Mouse (Mus musculus): ENCODE data around the gene Tgfb2. TPM values are rescaled to one million over a fixed set of nuclear protein-coding genes. Genes with fewer than 3 reads are reported as not detected.

The Tgfb2 gene
- polyA plus RNA-seq, 1 experiment from 2014 or later = 24.7 TPM

DNA sequence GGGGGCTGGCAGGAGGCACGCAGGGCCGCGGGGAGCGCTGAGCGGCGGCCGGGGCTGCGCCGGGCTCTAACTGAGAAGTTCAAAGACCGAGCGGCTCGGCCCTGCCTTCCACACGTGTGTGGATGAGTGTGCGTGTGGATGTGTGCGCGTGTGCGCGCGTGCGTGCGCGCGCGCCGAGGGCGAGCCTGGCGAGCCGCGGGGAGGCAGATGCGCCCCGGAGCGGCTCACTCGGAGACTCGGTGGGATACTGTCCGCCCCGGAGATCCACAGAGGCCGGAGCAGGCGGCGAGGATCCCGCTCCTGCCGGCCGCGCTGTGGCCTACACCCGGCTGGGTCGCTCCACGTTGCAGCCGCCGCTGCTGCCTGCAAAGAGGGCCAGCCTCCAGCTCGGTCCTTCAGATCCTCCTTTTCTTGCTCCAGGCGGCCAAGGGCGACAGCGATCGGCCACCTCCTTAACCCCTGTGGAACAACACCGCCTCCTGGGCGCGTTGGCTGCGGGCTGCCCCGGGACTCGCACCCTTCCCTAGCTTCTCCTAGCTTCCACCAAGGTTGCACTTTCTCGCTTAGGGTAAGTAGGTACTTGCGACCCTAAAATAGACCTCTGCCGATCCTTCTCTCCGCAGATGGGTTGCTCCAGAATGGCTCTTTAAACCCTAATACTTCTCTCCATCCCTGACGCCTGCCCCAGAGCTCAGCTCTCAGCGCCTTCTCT is 430 bp downstream of the Tgfb2 start:
- Histone ChIP-seq H3K9ac (ENCODE audit: low read depth, low read length) (peak overlapping the region; percentile 77), H3K27me3 (ENCODE audit: control insufficient read depth, insufficient read depth, low read length) (no peaks in the 10 kb centered on the region), H3K4me3 (ENCODE audit: low read depth, low read length) (peak overlapping the region; percentile 61), H3K36me3 (ENCODE audit: control insufficient read depth, insufficient read depth, low read length) (no peaks in the 10 kb centered on the region), H3K4me2 (replicated peaks; ENCODE audit: low read depth, low read length) (peak overlapping the region; percentile 94), H3K9me3 (ENCODE audit: control insufficient read depth, low read length) (no peaks in the 10 kb centered on the region), H3K27ac (ENCODE audit: low read depth, low read length) (peak overlapping the region; percentile 51; the same call in 1 of the 2 replicates), H3K4me1 (replicated peaks; ENCODE audit: control insufficient read depth, insufficient read depth, low read length) (no peaks in the 10 kb centered on the region)
- WGBS = under 1% methylated on average over 42 of the region's 65 CpGs
- peak; percentile 81 for DNase-seq (ENCODE audit: low spot score)
- ATAC-seq (ENCODE audit: low FRiP score) = peak; percentile 83

DNA sequence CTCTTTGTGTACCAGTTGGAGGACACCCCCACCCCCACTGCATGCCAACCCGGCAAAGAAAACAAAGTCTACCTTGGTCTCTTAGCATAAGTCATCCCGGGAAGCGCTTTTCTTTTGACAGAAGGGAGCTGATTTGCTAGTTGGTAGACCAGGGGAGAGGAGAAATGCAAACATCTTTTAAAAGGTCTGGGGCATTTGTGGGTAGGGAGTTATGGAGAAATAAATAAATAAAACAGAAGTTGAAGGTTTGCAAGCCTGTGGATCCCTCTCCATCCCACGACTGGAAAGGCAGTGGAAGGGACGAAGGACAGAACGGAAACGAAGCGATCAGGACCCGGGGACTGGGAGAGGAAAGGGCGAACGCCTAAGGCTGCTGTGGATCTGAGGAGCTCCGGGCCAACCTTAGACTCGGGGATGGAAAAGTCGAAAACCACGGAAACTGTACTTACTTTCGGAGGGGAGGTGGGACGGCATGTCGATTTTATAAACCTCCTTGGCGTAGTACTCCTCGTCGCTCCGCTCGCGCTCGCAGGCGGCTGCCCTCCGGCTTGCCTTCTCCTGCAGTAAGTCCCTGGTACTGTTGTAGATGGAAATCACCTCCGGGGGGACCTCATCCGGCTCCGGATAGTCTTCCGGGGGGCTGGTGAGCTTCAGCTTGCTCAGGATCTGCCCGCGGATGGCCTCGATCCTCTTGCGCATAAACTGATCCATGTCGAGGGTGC is 1.6 kb downstream of the Tgfb2 start:
- no peaks in the 10 kb centered on the region for H3K36me3 ChIP-seq (ENCODE audit: control insufficient read depth, insufficient read depth, low read length)
- H3K4me3 ChIP-seq (ENCODE audit: low read depth, low read length) = peak overlapping the region; percentile 61
- H3K9me3 ChIP-seq (ENCODE audit: control insufficient read depth, low read length) = no peaks in the 10 kb centered on the region
- H3K4me1 ChIP-seq (replicated peaks; ENCODE audit: control insufficient read depth, insufficient read depth, low read length) = no peaks in the 10 kb centered on the region
- under 1% methylated on average over 36 of the region's 36 CpGs for WGBS
- peak overlapping the region; percentile 94 for H3K4me2 ChIP-seq (replicated peaks; ENCODE audit: low read depth, low read length)
- H3K27ac ChIP-seq (ENCODE audit: low read depth, low read length) = no peak overlapping the region
- H3K27me3 ChIP-seq (ENCODE audit: control insufficient read depth, insufficient read depth, low read length) = no peaks in the 10 kb centered on the region
- peak overlapping the region; percentile 77 for H3K9ac ChIP-seq (ENCODE audit: low read depth, low read length)
- DNase-seq (ENCODE audit: low spot score) (peak; percentile 67), ATAC-seq (ENCODE audit: low FRiP score) (peak; percentile 18; the same call in 1 of the 2 replicates)

DNA sequence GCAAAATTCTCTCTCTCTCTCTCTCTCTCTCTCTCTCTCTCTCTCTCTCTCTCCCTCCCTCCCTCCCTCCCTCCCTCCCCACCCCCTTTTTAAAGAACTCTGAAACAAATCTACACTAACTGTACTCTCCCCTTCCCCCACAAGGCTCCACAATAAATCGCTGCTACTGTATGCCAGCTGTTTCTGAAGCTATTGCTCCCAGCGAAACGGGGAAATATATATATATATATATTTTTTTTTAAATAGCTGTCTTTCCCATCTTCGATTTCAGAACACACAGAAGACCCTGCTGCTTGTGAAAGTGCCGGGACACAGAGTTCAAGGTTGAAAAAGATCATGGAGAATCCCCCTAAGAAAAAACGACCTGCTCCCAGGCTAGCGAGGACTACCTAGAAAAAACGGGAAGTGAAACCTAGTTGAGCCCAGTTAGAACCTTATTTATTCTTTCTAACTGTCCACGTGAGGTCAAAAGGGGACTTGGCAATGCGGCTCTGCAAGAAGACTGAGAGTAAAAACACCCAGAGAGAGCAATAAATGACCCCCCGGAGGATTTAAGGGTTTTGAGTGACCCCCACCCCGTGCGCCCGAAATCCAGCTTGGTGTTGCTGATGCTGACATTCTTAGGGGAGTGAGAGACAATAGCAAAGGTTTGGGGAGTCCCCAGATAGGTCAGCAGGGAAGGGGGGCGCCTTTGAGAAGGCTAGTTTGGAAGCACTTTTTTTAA is 2.4 kb downstream of the Tgfb2 start:
- Histone ChIP-seq H3K27me3 (ENCODE audit: control insufficient read depth, insufficient read depth, low read length) (no peaks in the 10 kb centered on the region), H3K9ac (ENCODE audit: low read depth, low read length) (peak overlapping the region; percentile 77), H3K9me3 (ENCODE audit: control insufficient read depth, low read length) (no peaks in the 10 kb centered on the region), H3K36me3 (ENCODE audit: control insufficient read depth, insufficient read depth, low read length) (no peaks in the 10 kb centered on the region), H3K4me3 (ENCODE audit: low read depth, low read length) (peak overlapping the region; percentile 61), H3K4me1 (replicated peaks; ENCODE audit: control insufficient read depth, insufficient read depth, low read length) (no peaks in the 10 kb centered on the region), H3K27ac (ENCODE audit: low read depth, low read length) (no peak overlapping the region), H3K4me2 (replicated peaks; ENCODE audit: low read depth, low read length) (peak overlapping the region; percentile 94)
- DNase-seq (ENCODE audit: low spot score) (peak; percentile 40), ATAC-seq (ENCODE audit: low FRiP score) (no peak)
- WGBS = 2% methylated on average over 15 of the region's 15 CpGs

DNA sequence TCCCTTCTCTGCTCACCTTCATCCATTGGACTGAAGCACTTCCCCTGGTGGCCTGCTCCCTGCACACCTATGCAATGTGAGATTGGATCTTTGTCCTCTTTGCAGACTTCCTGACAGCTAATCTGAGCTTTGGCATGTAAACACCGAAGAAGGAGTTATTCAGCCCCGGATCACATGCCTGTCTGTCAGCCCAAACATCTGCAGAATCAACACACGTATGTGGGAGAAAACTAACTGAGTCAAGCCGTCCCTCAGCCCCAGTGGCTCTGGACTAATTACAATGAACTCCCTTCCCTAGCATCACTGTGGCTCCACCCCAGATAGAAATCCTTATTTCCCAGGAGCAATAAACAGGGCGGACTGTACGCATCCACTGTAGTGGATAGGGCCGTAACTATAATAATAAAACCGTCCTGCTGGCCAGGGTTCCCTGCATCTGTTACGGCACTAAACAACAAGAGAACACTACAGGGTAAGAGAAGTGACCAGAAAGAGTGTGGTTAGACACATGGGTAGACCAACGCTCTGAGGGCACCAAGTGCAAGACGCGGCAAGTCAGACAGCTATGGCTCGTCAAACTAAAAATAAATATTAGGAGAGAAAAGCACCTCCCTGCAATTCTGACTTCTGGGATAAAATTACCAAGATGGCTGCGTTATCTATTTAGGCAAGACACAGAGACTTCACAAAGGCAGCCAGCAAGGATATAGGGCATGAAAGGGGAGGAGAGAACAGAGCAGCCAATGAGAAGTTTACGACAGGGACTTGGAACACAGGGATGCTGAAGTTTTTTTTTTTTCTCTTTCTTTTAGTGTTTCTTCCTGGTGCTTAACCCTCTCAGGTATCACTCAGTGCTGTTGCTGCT is 3.2 kb downstream of the Tgfb2 start:
- H3K4me2 ChIP-seq (replicated peaks; ENCODE audit: low read depth, low read length) = peak overlapping the region; percentile 94
- no peaks in the 10 kb centered on the region for H3K4me1 ChIP-seq (replicated peaks; ENCODE audit: control insufficient read depth, insufficient read depth, low read length)
- peak overlapping the region; percentile 61 for H3K4me3 ChIP-seq (ENCODE audit: low read depth, low read length)
- no peak overlapping the region for H3K9ac ChIP-seq (ENCODE audit: low read depth, low read length)
- no peaks in the 10 kb centered on the region for H3K27me3 ChIP-seq (ENCODE audit: control insufficient read depth, insufficient read depth, low read length)
- H3K36me3 ChIP-seq (ENCODE audit: control insufficient read depth, insufficient read depth, low read length) = no peaks in the 10 kb centered on the region
- no peaks in the 10 kb centered on the region for H3K9me3 ChIP-seq (ENCODE audit: control insufficient read depth, low read length)
- DNase-seq (ENCODE audit: low spot score) (no peak), ATAC-seq (ENCODE audit: low FRiP score) (no peak)
- H3K27ac ChIP-seq (ENCODE audit: low read depth, low read length) = no peak overlapping the region
- WGBS = 21% methylated on average over 15 of the region's 15 CpGs

DNA sequence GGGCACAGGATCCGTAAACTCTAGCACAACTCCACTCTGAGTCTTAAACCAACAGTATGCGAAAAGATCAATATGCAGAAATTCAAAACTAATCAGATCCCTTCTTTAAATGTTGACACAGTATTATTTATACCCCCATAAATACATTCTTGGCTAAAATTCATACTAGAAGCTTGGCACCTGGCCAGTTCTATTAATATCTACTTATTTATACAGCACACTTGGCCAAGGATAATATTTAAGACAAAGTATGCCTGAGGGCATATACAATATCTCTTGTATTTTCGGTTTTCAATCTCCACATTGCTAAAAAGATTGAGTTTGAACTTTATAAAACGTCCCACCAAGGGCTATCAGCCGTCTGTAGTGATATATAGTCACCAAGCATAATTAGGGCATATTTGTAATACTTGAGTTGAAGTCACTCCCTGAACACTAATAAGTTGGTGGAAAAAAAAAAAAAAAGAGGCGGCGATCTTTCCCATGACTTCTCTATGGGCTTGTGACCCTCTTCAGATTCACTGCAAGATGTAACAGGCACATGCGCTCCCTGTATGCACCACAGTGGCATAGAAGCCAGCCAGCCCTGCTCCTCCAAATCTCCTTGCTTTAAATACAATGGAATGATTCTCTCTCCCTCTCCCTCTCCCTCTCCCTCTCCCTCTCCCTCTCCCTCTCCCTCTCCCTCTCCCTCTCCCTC is 4.4 kb downstream of the Tgfb2 start:
- H3K27me3 ChIP-seq (ENCODE audit: control insufficient read depth, insufficient read depth, low read length) = no peaks in the 10 kb centered on the region
- H3K4me3 ChIP-seq (ENCODE audit: low read depth, low read length) = no peak overlapping the region
- WGBS = 80% methylated on average over 8 of the region's 8 CpGs
- no peaks in the 10 kb centered on the region for H3K9me3 ChIP-seq (ENCODE audit: control insufficient read depth, low read length)
- DNase-seq (ENCODE audit: low spot score) = no peak
- no peaks in the 10 kb centered on the region for H3K4me1 ChIP-seq (replicated peaks; ENCODE audit: control insufficient read depth, insufficient read depth, low read length)
- no peak overlapping the region for H3K27ac ChIP-seq (ENCODE audit: low read depth, low read length)
- H3K4me2 ChIP-seq (replicated peaks; ENCODE audit: low read depth, low read length) = no peak overlapping the region
- H3K36me3 ChIP-seq (ENCODE audit: control insufficient read depth, insufficient read depth, low read length) = no peaks in the 10 kb centered on the region
- ATAC-seq (ENCODE audit: low FRiP score) = no peak
- H3K9ac ChIP-seq (ENCODE audit: low read depth, low read length) = no peak overlapping the region

DNA sequence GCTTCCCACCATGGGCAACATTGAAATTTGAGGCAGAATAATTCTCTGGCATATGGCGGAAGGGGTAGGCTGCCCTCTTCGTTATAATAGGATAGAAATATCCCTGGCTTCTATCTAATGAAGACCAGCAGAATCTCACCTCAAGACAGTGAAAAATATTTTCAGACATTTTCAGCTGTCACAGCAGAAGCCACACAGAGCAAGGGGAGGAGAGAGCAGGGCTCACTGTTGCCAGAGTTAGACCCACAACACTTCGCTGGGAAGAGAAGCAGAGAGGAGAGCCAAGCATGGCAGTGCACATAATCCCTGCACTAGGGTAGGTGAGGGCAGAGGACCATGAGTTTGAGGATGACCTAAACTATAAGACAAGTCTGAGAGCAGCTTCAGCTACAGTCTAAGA is 5.3 kb downstream of the Tgfb2 start:
- Histone ChIP-seq H3K9me3 (ENCODE audit: control insufficient read depth, low read length) (no peaks in the 10 kb centered on the region), H3K9ac (ENCODE audit: low read depth, low read length) (no peak overlapping the region), H3K27me3 (ENCODE audit: control insufficient read depth, insufficient read depth, low read length) (no peaks in the 10 kb centered on the region), H3K4me2 (replicated peaks; ENCODE audit: low read depth, low read length) (no peak overlapping the region), H3K4me3 (ENCODE audit: low read depth, low read length) (no peak overlapping the region), H3K4me1 (replicated peaks; ENCODE audit: control insufficient read depth, insufficient read depth, low read length) (no peaks in the 10 kb centered on the region), H3K36me3 (ENCODE audit: control insufficient read depth, insufficient read depth, low read length) (no peaks in the 10 kb centered on the region), H3K27ac (ENCODE audit: low read depth, low read length) (no peak overlapping the region)
- ATAC-seq (ENCODE audit: low FRiP score) (no peak), DNase-seq (ENCODE audit: low spot score) (no peak)
- WGBS = 80% methylated on average over 3 of the region's 3 CpGs

DNA sequence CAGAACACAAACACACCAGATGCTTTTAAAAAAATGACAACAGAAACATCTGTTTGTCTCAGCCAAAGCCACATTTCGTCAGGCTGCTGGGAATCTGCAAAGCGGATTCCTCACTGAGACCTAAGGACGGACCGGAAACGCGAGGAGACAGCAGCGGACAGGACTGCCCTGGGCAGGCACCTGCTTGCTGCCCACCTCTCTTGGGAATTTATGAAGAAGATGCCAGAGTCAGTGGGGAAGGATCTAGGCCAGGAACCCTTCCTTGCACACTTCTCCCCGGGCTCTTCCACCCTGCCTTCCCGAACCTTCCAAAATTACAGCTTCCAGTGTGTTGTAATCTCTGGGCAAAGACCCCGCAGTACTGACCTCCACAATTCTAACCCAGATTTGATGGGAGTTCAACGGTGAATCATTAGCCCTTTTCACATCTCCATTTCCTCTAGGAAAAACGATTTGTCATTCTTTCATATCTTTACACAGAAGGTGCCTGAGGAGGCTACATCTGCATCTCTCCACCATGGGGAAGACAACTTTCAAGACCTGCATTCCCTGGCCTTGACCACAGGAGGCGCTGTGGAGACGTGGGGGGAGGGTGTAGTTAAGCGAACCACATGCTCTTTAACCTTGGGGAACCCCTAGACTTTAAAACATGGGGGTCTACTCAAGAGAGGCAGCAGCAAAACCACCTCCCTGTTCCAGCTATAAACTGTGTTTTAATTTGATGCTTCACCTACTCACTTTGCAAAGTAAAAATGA is 7.0 kb downstream of the Tgfb2 start:
- H3K4me3 ChIP-seq (ENCODE audit: low read depth, low read length) = no peak overlapping the region
- no peaks in the 10 kb centered on the region for H3K9me3 ChIP-seq (ENCODE audit: control insufficient read depth, low read length)
- DNase-seq (ENCODE audit: low spot score) (no peak), ATAC-seq (ENCODE audit: low FRiP score) (no peak)
- no peak overlapping the region for H3K9ac ChIP-seq (ENCODE audit: low read depth, low read length)
- H3K27me3 ChIP-seq (ENCODE audit: control insufficient read depth, insufficient read depth, low read length) = no peaks in the 10 kb centered on the region
- WGBS = 78% methylated on average over 15 of the region's 15 CpGs
- no peak overlapping the region for H3K27ac ChIP-seq (ENCODE audit: low read depth, low read length)
- no peaks in the 10 kb centered on the region for H3K36me3 ChIP-seq (ENCODE audit: control insufficient read depth, insufficient read depth, low read length)
- H3K4me1 ChIP-seq (replicated peaks; ENCODE audit: control insufficient read depth, insufficient read depth, low read length) = no peaks in the 10 kb centered on the region
- H3K4me2 ChIP-seq (replicated peaks; ENCODE audit: low read depth, low read length) = no peak overlapping the region
